Mouse (Mus musculus) spleen, postnatal 36 days (tissue): Measurements from ENCODE around the gene Pabpc4.
"Not testable (repeated sequence)": the region's sequence is repeated elsewhere in the genome, so short reads cannot be mapped to it uniquely, and the experiment has no call there.

Experiments used
- DNase-seq, 2 experiments: peaks; one replicate each; pipeline ENCODE4 v3.0.0; 2022; ENCODE audit warnings: low spot score in 2 of 2, mixed read lengths in 1 of 2

Gene Pabpc4

GRCm38 (mm10) chr4:123247147-123247880 is 14.8 kb upstream of the Pabpc4 start:
- no peak for DNase-seq

GRCm38 (mm10) chr4:123248971-123249567 is 13.1 kb upstream of the Pabpc4 start:
- no peak for DNase-seq

- DNase-seq = no peak
Measured at GRCm38 (mm10) chr4:123252214-123252613, 9.9 kb upstream of the Pabpc4 start.

- DNase-seq = peak in 1 of 2 experiments; percentile 43
Measured at GRCm38 (mm10) chr4:123254617-123255016, 7.5 kb upstream of the Pabpc4 start.

DNA sequence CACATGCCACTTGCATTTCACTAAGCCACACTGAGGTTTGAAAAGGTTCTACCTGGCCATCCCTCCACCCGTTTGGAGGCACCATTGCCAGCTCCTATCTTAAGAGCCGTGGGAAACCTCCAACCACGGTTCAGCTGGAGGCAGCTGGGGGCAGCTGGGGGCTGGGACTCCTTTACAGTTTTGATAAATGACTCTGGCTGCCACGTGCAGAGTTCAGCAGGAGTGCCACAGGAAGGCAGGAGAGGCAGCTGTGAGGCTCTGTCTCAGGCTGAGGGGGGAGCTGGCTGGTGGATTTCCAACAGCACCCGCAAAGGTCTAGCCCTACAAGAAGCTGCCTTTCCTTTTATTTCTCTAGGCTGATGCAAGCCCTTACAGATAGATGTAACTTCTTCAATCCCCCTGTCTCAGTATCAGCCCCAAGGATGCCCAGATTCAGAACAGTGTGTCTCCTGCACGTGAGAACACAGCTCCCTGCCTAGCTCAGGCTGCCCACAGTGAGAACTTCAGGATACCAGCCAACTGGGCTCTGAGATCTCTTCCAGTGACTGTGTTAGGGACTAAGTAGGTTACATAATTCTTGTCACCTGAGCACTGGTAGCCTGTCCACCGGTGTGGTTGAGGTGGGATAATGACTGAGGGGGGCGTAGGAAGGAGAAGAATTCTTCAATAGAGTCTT is 1.9 kb upstream of the Pabpc4 start:
- no peak for DNase-seq

GRCm38 (mm10) chr4:123271063-123271462 is 8.9 kb downstream of the Pabpc4 start:
- no peak for DNase-seq

DNA sequence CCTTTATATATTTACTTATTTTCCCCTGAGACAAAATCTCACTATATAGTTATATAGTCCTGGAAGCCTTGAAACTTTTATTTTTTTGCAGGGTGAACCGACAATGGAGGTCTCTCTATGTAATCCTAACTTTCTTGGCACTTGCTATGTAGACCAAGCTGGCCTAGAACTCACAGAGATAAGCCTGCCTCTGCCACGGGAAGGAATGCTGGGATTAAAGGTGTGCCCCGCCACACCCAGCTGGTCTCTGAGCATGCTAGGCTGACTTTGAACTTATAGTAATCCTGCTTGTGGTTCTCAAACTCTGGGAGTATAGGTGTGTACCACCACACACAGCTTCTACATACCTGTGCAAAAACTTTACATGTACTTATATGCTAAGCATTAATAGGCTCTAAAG is 18.0 kb downstream of the Pabpc4 start:
- DNase-seq = no peak

DNA sequence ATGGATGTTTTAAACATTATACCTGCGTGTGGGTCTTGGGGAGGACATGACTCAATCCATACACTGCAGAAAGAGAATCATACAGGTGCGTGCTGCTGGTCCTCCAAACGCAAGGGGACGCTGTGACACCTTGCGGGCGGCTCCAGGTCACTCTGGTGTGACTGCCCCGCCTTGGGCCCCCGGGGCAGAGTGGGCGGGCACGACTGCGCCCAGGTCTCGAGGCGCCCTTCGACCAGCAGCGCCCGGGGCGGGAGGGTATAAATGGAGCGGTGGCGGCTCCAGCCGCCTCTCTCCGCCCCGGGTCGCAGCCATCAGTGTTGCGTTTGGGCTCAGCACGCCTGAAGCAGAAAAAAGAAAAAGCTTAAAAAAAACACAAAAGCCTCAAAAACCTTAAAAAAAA is 20.3 kb downstream of the Pabpc4 start:
- peak; percentile 94 for DNase-seq

DNA sequence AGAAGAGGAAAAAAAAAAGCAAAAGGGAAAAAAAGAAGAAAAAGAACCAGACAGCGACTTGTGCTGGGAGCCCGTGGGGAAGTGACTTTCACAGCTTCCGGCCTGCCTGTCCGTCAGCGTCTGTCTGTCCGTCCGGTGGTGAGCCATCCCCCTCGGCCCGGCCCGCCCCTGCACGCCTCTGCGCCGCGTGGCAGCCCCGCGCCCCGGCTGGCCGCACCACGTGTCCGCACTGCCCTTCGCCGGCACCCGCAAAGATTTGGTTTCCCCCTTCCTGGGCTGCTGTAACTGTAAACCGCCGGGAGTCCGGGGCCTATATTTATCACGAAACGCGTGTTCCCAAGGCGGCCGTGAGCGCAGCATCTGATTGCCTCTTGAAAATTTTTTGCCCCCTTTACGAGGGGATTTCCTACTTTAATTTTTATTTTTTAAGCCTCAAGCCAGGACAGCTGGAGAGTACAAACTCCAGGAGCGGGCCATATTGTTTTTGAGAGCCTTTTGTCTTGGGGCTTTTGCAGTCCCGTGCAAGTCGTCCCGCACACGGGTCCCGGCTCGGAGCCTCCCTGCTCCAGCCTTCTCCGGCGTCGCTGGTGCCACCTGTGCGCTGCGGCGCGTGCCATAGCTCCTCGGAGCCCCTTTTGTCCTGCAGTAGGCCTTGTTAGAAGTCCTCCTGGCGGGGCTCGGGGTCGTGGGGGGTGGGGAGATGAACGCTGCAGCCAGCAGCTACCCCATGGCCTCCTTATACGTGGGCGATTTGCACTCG is 20.9 kb downstream of the Pabpc4 start:
- peak in 1 of 2 experiments; percentile 22 for DNase-seq

GRCm38 (mm10) chr4:123283675-123284064 is 21.5 kb downstream of the Pabpc4 start:
- DNase-seq = not testable (repeated sequence)

DNA sequence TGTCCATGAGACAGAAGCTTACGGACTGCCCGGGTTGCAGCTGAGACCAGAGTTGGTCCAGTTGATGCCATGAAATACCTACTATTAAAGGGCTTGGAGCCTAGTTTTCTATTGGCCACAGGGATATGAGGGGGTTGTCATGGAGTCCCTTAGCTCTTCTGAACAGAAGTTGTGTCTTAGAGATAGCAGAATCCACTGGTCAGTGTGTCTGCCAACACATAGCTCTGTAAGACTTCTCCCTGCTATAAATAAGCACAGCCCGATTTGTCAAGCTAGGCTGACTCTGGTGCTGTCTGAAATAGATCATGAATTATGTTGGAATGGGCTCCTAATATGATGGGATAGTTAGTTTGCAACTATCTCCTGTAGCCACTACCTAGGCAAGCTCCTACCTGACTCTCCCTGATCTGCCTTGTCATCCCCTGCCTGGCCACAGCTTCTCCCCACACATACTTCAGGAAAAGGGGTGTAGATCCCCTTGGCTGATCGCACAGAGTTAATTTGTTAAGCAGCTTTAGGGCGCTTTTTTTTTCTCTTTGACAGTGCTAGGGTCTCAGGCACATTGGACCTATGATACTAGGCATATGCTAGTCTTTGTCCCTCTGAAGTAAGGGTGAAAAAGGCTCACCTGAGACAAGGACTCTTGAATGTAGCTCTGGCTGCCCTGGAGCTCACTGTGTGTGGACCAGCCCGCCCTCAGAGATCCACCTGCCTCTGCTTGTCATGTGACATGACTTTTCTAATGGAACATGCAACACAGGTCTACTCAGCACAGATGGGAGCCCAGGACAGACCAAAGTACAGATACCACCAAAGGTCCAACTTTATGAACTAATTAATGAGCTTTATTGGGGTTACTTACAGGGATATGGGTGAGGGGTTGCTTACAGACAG is 22.8 kb downstream of the Pabpc4 start:
- no peak for DNase-seq

DNA sequence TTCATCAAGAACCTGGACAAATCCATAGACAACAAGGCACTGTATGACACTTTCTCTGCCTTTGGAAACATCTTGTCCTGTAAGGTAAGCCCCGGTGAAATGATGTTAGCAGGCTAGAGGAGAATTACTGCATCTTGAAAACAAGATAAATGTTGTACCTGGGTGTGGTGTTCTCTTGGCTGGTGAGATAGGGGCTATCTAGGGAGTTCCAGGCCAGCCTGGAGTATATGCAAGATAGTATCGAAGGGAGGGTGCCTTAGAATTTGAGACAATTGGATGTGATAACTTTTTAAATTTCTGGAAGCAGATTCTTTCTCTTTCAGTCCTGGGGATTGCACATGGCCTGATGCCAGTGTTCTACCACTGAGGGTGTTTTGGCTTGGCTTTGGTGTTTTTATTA is 24.6 kb downstream of the Pabpc4 start:
- peak; percentile 44 to 70 for DNase-seq

GRCm38 (mm10) chr4:123289038-123289437 is 26.9 kb downstream of the Pabpc4 start:
- no peak for DNase-seq

DNA sequence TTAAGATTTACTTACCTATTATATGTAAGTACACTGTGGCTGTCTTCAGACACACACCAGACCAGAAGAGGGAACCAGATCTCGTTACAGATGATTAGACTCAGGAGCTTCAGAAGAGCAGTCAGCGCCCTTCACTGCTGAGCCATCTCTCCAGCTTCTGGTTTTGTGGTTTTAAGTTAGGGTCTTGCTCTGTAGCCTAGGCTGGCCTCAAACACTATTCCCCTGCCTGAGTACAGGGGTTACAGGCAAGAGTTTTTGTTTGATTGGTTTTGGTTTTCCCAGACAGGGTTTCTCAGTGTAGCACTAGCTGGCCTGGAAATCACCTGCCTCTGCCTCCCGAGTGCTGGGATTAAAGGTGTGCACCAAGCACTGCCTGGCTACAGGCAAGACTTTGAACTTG is 30.2 kb downstream of the Pabpc4 start:
- no peak for DNase-seq

DNA sequence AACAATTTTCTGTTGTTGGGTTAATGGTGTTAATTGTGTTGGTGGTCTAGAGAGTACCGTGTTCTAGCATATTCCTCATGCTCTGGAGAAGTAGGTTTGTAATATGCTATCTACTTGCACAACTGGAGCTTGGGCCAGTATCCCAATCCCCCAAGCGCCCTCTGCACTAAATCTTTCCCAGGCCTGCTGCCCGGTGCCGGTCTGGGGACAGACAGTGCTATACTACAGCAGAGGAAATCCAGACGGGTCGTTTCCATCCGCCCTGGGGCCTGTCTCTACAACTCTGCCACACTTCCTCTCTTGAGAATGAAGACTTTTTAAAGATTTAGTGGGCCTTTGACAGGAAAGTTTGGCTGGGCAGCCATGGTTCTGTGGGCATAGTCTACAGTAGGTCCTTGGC is 30.8 kb downstream of the Pabpc4 start:
- DNase-seq = no peak

GRCm38 (mm10) chr4:123293661-123294443 is 31.7 kb downstream of the Pabpc4 start:
- no peak for DNase-seq

DNA sequence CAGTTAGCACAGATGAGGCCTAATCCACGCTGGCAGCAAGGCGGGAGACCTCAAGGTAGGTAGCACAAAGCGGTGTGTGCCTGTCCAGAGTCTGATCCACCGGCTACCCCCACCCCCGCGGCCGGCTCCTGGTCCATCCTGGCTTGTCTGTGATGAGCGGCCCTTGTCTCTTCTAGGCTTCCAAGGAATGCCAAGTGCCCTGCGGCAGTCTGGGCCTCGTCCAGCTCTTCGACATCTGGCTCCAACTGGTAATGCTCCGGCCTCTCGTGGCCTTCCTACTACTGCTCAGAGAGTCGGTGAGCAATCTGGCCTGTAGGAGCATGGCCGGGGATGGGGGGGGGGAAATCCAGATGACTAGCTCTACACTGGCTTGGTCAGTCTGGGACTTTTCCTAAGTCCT is 32.9 kb downstream of the Pabpc4 start:
- not testable (repeated sequence) for DNase-seq

- DNase-seq = no peak
Measured at GRCm38 (mm10) chr4:123295516-123296147, 33.5 kb downstream of the Pabpc4 start.

DNA sequence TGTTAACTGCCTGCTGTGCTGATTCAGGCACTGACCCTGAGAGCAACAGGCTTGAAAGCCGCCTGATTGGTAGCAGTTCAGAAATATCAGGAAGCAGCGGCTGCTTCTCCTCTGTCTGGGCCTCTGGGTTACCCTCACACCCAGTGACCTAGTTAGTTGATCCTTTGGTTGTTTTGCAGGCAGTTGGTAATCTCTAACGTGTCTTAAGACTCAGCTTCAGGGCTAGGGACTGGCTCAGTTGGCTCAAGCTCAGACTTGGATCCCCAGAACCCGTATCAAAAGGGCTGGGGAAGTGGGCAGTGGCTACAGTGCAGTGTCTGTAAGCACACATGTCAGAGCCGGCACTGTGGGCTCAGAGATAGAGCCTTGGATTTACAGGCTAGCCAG is 34.0 kb downstream of the Pabpc4 start:
- no peak for DNase-seq
